Mouse (Mus musculus): ENCODE measurements around the gene Ssh2.

DNA sequence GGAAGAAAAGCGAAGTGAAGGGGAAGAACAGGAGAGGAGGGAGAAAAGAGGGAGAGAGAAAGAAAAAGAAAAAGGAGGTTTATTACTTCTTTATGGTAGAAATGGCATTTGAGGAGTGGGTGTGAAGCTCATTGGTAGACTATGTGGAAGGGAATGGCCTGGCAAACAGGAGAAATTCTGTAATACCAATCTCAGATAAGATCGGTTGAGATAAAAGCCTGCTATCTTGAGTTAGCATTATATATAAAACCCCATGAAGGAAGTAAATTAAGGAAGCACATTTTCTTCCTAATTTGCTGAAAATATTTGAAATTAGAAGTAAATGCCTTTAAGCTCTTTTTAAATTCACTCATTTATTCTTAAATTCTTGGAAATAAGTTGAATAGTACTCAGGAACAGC is 59.9 kb downstream of the Ssh2 start:
- no peak for TF ChIP-seq POLR2A (IDR thresholded peaks at IDR 0.05; ENCODE audit: extremely low read depth, insufficient read depth, low read length)
- no peak for TF ChIP-seq CTCF (IDR thresholded peaks at IDR 0.05; ENCODE audit: extremely low read depth, insufficient read depth, low read length)
